In the genomic region with DNA sequence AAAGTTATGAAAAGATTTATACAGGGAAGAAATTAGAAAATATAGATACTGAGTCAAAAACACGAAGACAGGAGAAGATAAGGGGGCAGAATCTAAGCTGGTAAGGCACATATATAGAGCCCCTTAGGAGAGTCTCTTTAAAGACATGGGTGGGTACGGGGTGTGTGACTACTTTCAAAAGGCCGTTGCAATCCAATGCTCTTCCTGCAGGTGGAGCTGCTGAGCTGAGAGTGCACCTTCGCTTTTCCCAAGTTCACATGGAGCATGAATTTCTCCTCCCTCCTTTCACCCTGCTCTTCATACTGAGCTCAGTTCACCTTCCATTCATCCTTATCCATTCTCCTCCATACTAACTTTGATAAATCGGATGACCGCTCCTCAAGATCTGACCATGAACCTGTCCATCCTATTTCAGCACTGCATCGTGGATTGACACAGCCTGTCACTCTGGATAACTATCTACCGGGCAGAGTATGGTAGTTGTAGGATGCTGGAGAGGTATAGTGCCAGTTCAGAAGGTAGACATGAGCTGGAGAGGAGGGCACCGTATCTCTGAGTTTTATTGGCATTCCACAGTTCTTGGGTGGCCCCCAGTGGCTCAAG, we compare ENCODE assay signal across 8 mouse cellular contexts.
A peak's percentile ranks its signal among the peaks of the same experiment; 100 is the strongest.
DNase-seq lines count a peak whose midpoint lies in the region; ATAC-seq and TF ChIP-seq lines count a peak whose summit lies in the region.

No protein-coding gene starts in this region.

- H3K9me3 ChIP-seq in forebrain, postnatal 0 days (ENCODE audit: low read length) = no peaks in the 10 kb centered on the region
- H3K9me3 ChIP-seq in forebrain, embryonic 10.5 days = no peaks in the 10 kb centered on the region
- no peaks in the 10 kb centered on the region for H3K9me3 ChIP-seq in neural tube, embryonic 11.5 days (ENCODE audit: control insufficient read depth, low read length)

- no peak overlapping the region for H3K9ac ChIP-seq in forebrain, postnatal 0 days
- no peak overlapping the region for H3K9ac ChIP-seq in neural tube, embryonic 11.5 days (ENCODE audit: low read length)

- no peak; the same call in 1 of the 2 replicates for ATAC-seq in forebrain, postnatal 0 days
- ATAC-seq in neural tube, embryonic 11.5 days (ENCODE audit: insufficient read depth, low FRiP score, low TSS enrichment) = no peak

- no peak overlapping the region for H3K4me3 ChIP-seq in forebrain, postnatal 0 days (ENCODE audit: low read depth, low read length)
- H3K4me3 ChIP-seq in forebrain, embryonic 10.5 days = no peak overlapping the region
- H3K4me3 ChIP-seq in neural tube, embryonic 11.5 days (ENCODE audit: low read depth, low read length) = no peak overlapping the region

- DNase-seq in forebrain, postnatal 0 days = no peak
- no peak for DNase-seq in forebrain, embryonic 10.5 days (ENCODE audit: extremely low spot score, low spot score)
- peak; percentile 27 for DNase-seq in neural tube, embryonic 11.5 days (ENCODE audit: low spot score)
- DNase-seq in neural tube, embryonic 10.5 days (ENCODE audit: extremely low spot score, low spot score) = no peak
- DNase-seq in c-Kit-negative CD71-positive TER-119-positive erythroid progenitor cells, embryonic 14.5 days (ENCODE audit: low read depth, low spot score) = peak; percentile 25
- peak; percentile 9 for DNase-seq in kidney, postnatal 14 days
- DNase-seq in testis, postnatal 10 days (ENCODE audit: low spot score) = peak; percentile 64
- DNase-seq in T-cell, adult 2 months (ENCODE audit: low spot score) = no peak

- H3K36me3 ChIP-seq in forebrain, postnatal 0 days (ENCODE audit: insufficient read depth) = no peaks in the 10 kb centered on the region
- H3K36me3 ChIP-seq in forebrain, embryonic 10.5 days (replicated peaks) = no peaks in the 10 kb centered on the region
- no peaks in the 10 kb centered on the region for H3K36me3 ChIP-seq in neural tube, embryonic 11.5 days (ENCODE audit: control insufficient read depth, insufficient read depth, low read length)

- no peaks in the 10 kb centered on the region for H3K27me3 ChIP-seq in forebrain, postnatal 0 days (ENCODE audit: insufficient read depth, low read length)
- no peaks in the 10 kb centered on the region for H3K27me3 ChIP-seq in forebrain, embryonic 10.5 days (ENCODE audit: poor library complexity, severe bottlenecking)
- H3K27me3 ChIP-seq in neural tube, embryonic 11.5 days (ENCODE audit: control insufficient read depth, insufficient read depth, low read length) = no peaks in the 10 kb centered on the region

- H3K27ac ChIP-seq in forebrain, postnatal 0 days (ENCODE audit: low read depth, low read length) = no peak overlapping the region
- no peak overlapping the region for H3K27ac ChIP-seq in forebrain, embryonic 10.5 days
- H3K27ac ChIP-seq in neural tube, embryonic 11.5 days (ENCODE audit: low read depth, low read length) = no peak overlapping the region

- peak; percentile 47 for TF ChIP-seq CTCF in forebrain, postnatal 0 days (IDR thresholded peaks at IDR 0.05; ENCODE audit: low read depth)

- H3K4me1 ChIP-seq in forebrain, postnatal 0 days (ENCODE audit: insufficient read depth) = no peaks in the 10 kb centered on the region
- peaks cover 7% of the 10 kb centered on the region for H3K4me1 ChIP-seq in forebrain, embryonic 10.5 days
- no peaks in the 10 kb centered on the region for H3K4me1 ChIP-seq in neural tube, embryonic 11.5 days (ENCODE audit: control insufficient read depth, insufficient read depth, low read length)

- 86% methylated on average over 9 of the region's 9 CpGs for WGBS in forebrain, postnatal 0 days
- WGBS in forebrain, embryonic 10.5 days = 79% methylated on average over 9 of the region's 9 CpGs
- 80% methylated on average over 9 of the region's 9 CpGs for WGBS in neural tube, embryonic 11.5 days

- H3K4me2 ChIP-seq in forebrain, postnatal 0 days (ENCODE audit: low read depth) = no peak overlapping the region
- no peak overlapping the region for H3K4me2 ChIP-seq in neural tube, embryonic 11.5 days (ENCODE audit: low read depth)

Comparison
In these comparisons a context has a peak if more than half of its experiments do, and no peak if none do; other contexts are left out.
1. DNase-seq: peak in neural tube, embryonic 11.5 days (single experiment), c-Kit-negative CD71-positive TER-119-positive erythroid progenitor cells, embryonic 14.5 days (single experiment), kidney, postnatal 14 days (single experiment) and testis, postnatal 10 days (single experiment); none in forebrain, postnatal 0 days (single experiment), forebrain, embryonic 10.5 days (single experiment), neural tube, embryonic 10.5 days (single experiment) and T-cell, adult 2 months (single experiment).